Mouse (Mus musculus): ENCODE measurements at regions not wholly inside any gene's neighbourhood (a gene's known extent, or its start where the extent isn't known, plus 50 kb on each side); places are given as distances from the start of the nearest gene placed in this dataset.

DNA sequence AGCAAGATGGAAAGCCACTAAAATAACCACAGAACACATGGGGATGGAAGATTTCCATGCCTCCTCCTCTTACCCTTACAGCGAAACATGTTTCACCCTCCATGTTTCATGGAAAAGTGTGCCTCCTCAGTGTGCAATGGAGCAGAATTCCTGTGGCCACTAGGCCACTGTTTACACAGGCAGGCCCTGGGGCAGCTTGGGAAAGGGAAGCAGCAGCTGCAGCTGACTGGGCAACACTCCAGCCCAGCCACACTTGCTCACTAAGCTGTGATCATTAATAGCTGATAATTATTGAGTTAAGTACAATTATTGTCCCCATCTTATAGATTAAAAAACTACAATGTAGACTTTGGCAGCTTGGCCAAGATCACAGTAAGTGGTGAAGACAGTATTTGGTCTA, 402.5 kb upstream of the Acvr2a start:
- H3K9me3 ChIP-seq = no peaks in the 10 kb centered on the region
- ATAC-seq (ENCODE audit: insufficient read depth, low FRiP score, low read depth) = no peak
- H3K27me3 ChIP-seq (replicated peaks) = no peaks in the 10 kb centered on the region
- no peaks in the 10 kb centered on the region for H3K4me1 ChIP-seq
- 80% methylated on average over 1 of the region's 1 CpGs for WGBS
- H3K36me3 ChIP-seq = no peaks in the 10 kb centered on the region
- no peak overlapping the region for H3K4me3 ChIP-seq (replicated peaks)
- no peak overlapping the region for H3K9ac ChIP-seq
- H3K4me2 ChIP-seq = no peak overlapping the region
- no peak overlapping the region for H3K27ac ChIP-seq

DNA sequence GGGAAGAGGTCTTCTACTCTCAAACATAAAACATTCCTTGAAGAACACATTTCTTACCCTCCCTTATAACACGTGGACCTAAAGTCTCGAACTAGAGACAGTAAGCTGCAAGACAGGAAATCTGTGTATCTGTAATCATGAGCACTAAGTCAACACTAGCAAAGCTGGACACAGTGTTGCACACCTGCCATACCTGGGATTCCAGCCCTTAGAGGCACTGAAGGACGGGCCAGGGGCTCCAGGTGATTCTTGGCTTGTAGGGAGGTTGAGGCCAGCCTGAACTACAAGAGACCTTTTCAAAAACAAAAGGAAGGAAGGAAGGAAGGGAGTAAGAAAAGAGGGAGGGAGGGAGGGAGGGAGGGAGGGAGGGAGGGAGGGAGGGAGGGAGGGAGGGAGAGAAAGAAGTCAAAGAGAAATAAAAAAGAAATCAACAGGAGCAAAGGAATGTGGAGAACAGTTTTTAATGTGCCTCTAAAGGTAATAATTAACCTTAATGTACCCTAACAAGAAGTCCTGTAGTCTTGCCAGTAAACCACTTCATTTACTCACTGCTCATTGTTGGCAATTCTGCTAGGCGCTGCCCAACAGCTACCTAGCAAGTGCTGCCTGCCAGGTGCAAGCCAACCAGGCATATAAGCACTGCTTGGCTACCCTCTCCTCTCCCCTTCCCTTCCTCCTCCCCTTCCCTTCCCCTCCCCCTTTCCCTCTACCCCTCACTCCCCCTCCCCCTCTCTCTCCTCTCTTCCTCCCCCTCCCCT, 401.0 kb upstream of the Acvr2a start:
- ATAC-seq (ENCODE audit: insufficient read depth, low FRiP score, low read depth) = peak; percentile 88

DNA sequence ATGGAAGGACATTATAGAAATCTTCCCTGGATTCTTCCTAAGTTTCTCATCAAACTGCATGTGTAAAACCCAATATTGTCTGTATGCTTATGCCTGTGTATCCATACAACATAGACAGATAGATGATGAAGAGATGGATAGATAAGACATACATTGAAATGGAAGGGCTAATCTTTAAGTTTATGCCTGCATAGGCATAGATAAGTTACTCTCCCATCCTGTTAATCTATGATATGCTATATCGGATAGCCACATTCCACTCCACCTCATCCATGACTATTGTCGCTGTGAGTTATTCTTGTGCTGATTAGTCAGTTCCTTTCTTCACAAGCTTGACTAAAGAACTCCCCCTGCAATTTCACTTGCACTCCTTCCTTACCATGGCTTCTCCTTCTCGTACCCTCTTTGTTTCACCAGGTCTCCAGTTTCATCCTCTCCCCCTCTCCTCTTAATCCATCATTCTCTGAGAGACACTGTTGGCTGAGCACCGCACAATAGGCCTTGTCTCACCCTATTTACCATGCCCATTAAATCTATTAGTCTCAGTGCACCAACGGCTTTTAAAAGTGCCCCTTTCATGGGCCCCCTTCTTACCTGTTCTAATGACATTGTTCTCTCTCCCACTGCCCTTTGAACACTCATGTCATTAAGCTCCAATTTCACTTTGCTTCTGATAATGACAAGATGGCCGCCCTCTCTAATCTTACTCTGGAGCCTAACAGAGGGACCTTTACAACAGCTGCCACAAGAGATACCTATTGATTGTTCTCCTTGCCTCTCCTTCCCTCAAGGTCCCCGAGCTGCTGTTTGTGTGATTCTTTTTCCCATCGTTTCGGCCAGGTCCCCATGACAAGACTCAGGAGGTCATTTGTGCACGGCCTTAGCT, 399.1 kb upstream of the Acvr2a start:
- Histone ChIP-seq H3K4me1 (no peaks in the 10 kb centered on the region), H3K27me3 (replicated peaks) (no peaks in the 10 kb centered on the region), H3K9me3 (no peaks in the 10 kb centered on the region), H3K9ac (no peak overlapping the region), H3K4me2 (no peak overlapping the region), H3K4me3 (replicated peaks) (no peak overlapping the region), H3K36me3 (no peaks in the 10 kb centered on the region), H3K27ac (no peak overlapping the region)
- no peak for ATAC-seq (ENCODE audit: insufficient read depth, low FRiP score, low read depth)
- WGBS = 58% methylated on average over 10 of the region's 10 CpGs

More for the DNA sequence above, 401.0 kb upstream of the Acvr2a start:
- Histone ChIP-seq H3K27ac (peak overlapping the region; percentile 2; the same call in 1 of the 2 replicates), H3K4me3 (replicated peaks) (no peak overlapping the region), H3K4me2 (no peak overlapping the region), H3K36me3 (no peaks in the 10 kb centered on the region), H3K4me1 (no peaks in the 10 kb centered on the region), H3K27me3 (replicated peaks) (no peaks in the 10 kb centered on the region), H3K9ac (no peak overlapping the region), H3K9me3 (no peaks in the 10 kb centered on the region)
- 55% methylated on average over 4 of the region's 4 CpGs for WGBS

DNA sequence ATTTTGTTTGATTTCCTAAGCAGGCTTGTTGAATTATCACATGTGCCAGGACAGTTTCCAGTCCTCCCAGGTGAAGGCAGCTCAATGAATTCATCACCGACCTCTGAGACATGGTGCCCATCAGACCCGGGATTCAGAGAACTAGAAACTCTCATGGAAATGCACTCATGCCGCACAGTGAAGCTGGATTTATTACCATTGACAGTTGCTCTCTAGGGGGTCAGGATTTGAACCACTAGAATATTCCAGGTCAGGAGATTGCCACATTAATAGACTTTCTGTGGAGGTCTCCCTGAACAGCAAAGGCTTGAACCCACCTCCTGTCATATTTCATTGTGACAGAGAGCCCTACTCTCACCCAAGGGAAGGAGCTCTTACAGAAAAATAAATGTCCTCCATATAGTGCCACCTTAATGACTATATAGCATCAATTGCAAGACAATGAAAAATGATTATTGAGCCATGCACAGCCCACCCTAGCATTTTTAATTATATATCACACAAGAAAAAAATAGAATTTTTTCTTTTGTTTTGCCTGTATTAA, 397.6 kb upstream of the Acvr2a start:
- WGBS = 73% methylated on average over 3 of the region's 3 CpGs
- Histone ChIP-seq H3K9ac (no peak overlapping the region), H3K36me3 (no peaks in the 10 kb centered on the region), H3K9me3 (no peaks in the 10 kb centered on the region), H3K27me3 (replicated peaks) (no peaks in the 10 kb centered on the region), H3K27ac (no peak overlapping the region), H3K4me1 (no peaks in the 10 kb centered on the region), H3K4me2 (no peak overlapping the region), H3K4me3 (replicated peaks) (no peak overlapping the region)
- ATAC-seq (ENCODE audit: insufficient read depth, low FRiP score, low read depth) = no peak

DNA sequence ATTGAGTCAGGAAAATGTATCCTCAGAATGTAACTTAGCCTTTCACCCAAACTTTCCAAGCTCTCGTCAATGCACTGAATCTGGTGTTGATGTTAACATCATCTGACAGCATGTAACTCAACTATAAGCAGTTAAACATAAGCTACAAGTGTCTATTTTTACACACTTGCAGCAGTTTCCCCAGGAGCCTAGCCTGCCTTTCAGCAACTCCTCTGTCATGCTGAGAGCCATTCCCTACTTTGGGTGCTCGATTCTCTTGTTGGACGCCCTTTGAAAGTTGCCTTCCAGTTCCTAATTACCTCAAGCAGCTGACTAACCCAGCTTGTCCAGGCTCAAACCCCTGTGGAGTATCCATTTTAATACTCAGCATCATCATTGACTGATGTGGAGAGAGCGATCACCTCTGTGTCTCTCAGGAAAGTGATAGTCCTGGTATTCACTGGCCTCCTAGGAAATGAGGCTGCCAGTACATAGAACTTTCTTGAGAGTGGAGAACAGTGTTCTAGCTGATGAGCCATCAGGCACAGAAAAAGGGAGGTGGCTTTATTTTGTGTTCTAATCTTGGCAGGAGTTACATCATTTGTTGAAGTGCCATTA, 396.8 kb upstream of the Acvr2a start:
- no peak overlapping the region for H3K4me3 ChIP-seq (replicated peaks)
- H3K27me3 ChIP-seq (replicated peaks) = no peaks in the 10 kb centered on the region
- ATAC-seq (ENCODE audit: insufficient read depth, low FRiP score, low read depth) = no peak
- no peak overlapping the region for H3K4me2 ChIP-seq
- no peaks in the 10 kb centered on the region for H3K4me1 ChIP-seq
- no peaks in the 10 kb centered on the region for H3K9me3 ChIP-seq
- no peaks in the 10 kb centered on the region for H3K36me3 ChIP-seq
- H3K27ac ChIP-seq = no peak overlapping the region
- no peak overlapping the region for H3K9ac ChIP-seq
- 70% methylated on average over 4 of the region's 4 CpGs for WGBS

DNA sequence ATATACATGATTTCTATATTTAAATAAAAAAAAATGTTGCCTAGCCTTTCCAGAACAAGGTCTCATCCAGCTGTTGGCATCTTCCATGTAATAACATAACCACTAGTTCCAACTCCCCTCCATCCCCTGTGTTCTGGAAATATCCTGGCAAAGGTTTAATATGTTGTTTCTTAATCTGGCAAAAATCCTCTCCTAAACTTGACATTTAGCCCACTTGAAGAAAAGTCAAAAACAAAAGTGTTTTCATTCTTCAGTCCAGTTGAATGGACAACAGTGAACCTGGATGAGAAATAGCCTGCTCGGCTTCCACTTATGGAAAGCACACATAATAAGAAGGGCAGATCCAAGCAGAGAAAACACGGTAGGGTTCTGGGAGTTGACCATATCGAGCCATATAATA, 393.1 kb upstream of the Acvr2a start:
- no peaks in the 10 kb centered on the region for H3K27me3 ChIP-seq (replicated peaks)
- no peak for ATAC-seq (ENCODE audit: insufficient read depth, low FRiP score, low read depth)
- H3K4me1 ChIP-seq = no peaks in the 10 kb centered on the region
- no peak overlapping the region for H3K4me2 ChIP-seq
- no peak overlapping the region for H3K27ac ChIP-seq
- H3K4me3 ChIP-seq (replicated peaks) = no peak overlapping the region
- 82% methylated on average over 3 of the region's 3 CpGs for WGBS
- no peaks in the 10 kb centered on the region for H3K36me3 ChIP-seq
- no peaks in the 10 kb centered on the region for H3K9me3 ChIP-seq
- no peak overlapping the region for H3K9ac ChIP-seq

DNA sequence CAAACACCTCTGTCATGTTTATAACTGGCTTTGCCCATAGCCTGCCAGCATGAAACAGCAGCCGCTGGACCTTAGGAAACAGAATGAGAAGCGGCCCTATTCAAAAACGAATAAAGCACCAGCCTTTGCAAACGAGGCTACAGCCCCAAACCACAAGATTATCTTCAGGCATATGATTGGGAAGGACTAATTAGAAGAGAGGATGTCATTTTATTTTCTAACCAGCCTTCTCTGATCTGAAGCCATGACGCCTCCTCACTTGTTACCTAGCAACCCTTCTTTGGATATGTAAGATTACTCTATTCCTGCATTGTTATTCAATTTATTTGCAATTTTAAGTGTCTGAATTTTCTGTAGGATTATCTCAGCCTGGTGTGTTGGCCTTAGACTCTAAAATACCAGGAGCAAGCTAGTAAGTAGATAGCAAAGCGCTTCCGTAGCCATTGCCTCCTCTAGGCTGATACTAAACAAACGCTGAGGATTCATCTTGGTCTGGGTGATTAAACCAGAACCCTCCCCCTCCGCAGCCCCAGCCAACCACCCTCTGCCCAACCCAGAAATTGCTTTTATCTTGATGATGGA, 390.0 kb upstream of the Acvr2a start:
- 51% methylated on average over 9 of the region's 9 CpGs for WGBS
- Histone ChIP-seq H3K4me2 (no peak overlapping the region), H3K27ac (no peak overlapping the region), H3K27me3 (replicated peaks) (no peaks in the 10 kb centered on the region), H3K36me3 (no peaks in the 10 kb centered on the region), H3K9ac (no peak overlapping the region), H3K4me3 (replicated peaks) (no peak overlapping the region), H3K4me1 (no peaks in the 10 kb centered on the region), H3K9me3 (no peaks in the 10 kb centered on the region)
- ATAC-seq (ENCODE audit: insufficient read depth, low FRiP score, low read depth) = no peak

DNA sequence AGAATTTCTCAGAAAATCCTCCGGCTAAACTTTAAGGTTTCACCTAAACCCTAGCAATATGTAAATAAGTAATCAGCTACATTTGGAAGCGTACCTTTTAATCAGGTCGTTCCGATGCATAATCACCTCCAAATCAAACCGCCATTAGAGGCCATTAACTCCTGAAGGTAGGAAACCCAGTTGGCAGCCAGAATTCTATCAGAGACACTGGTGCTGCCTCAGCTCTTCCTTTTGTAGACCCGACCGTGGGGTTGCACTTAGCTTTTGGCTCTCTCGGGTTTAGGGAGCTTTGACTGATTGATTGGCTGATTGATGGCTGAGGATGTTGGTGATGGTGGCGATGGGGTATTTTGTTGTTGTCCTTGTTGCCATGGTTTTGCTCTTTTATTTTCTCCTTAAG, 389.3 kb upstream of the Acvr2a start:
- Histone ChIP-seq H3K4me1 (no peaks in the 10 kb centered on the region), H3K27me3 (replicated peaks) (no peaks in the 10 kb centered on the region), H3K36me3 (no peaks in the 10 kb centered on the region), H3K27ac (no peak overlapping the region), H3K9ac (no peak overlapping the region), H3K9me3 (no peaks in the 10 kb centered on the region), H3K4me2 (no peak overlapping the region), H3K4me3 (replicated peaks) (no peak overlapping the region)
- WGBS = 44% methylated on average over 9 of the region's 9 CpGs
- no peak for ATAC-seq (ENCODE audit: insufficient read depth, low FRiP score, low read depth)

DNA sequence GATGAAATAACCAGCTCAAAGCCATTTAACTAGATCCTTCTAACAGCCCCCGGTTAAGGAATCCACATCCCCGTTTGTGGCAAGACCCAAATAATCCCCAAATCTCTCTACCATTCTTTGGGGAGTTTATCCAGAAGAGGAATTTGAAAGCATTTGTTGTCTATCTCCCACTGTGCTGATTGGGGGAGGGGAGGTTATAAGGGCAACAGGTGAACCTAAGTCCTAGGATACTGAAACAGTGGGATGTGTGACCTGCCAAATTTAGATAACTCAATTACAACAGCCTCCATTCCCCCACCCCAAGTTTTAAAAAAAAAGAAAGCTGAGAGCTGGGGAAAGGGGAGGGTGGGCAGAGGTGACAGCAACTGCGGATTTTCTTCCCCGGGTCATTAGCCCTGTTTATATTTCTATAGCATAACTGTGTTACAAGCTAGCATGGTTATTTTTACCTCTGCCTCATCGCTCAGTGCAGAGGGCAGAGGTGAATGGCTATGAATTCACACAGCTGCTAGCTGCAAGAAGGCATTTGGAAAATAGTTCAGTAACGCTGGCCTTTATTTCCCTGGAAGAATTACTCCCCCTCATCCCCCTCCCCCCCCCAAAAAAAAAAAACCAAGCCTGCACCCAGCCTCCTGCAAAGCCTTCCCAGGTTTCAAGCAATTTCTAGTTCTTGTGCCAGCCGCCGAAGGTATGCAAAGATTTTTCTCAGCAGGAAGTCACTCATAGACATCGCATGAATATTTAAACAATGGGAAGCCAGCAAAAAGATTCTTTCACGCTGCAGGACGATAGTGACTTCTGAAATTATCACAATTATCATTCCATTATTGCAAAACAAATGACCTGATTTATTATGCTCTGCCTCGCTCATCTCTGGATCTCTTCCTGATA, 388.5 kb upstream of the Acvr2a start:
- no peak for ATAC-seq (ENCODE audit: insufficient read depth, low FRiP score, low read depth)
- Histone ChIP-seq H3K4me1 (no peaks in the 10 kb centered on the region), H3K4me3 (replicated peaks) (no peak overlapping the region), H3K9ac (no peak overlapping the region), H3K36me3 (no peaks in the 10 kb centered on the region), H3K4me2 (no peak overlapping the region), H3K9me3 (no peaks in the 10 kb centered on the region), H3K27ac (no peak overlapping the region), H3K27me3 (replicated peaks) (no peaks in the 10 kb centered on the region)
- 26% methylated on average over 12 of the region's 12 CpGs for WGBS

DNA sequence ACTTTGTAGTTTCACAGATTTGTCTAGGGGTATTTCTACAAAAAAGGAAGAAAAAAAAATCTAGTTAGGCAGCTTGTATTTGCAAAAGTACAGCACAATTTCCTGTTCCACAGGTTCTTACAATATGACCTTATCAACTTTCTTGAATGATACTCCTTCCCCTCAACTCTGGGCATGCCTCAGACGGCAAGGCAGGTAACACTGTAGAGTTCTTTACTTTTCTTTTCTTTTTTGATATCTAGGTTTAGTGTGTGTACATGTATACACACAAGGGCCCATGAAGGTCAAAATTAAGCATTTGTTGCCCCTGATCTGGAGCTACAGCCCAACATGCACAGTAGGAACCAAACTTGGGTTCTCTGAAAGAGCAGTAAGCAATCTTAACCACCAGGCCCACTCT, 381.4 kb upstream of the Acvr2a start:
- no peaks in the 10 kb centered on the region for H3K27me3 ChIP-seq (replicated peaks)
- no peak overlapping the region for H3K4me2 ChIP-seq
- H3K4me1 ChIP-seq = no peaks in the 10 kb centered on the region
- WGBS = 57% methylated on average over 1 of the region's 1 CpGs
- H3K36me3 ChIP-seq = no peaks in the 10 kb centered on the region
- peak; percentile 65 for ATAC-seq (ENCODE audit: insufficient read depth, low FRiP score, low read depth)
- H3K9ac ChIP-seq = no peak overlapping the region
- H3K27ac ChIP-seq = peak overlapping the region; percentile 73
- H3K9me3 ChIP-seq = no peaks in the 10 kb centered on the region
- H3K4me3 ChIP-seq (replicated peaks) = no peak overlapping the region

Data from stomach, embryonic 15.5 days (tissue).